Mouse (Mus musculus) spleen, adult 2 months (tissue): ENCODE measurements around the gene Zswim5. TPM values are rescaled to one million over a fixed set of nuclear protein-coding genes. Genes with fewer than 3 reads are reported as not detected.

Experiments used
- DNase-seq, 2 experiments: peaks; one replicate each; pipeline versions ENCODE4 v3.0.0 to v3.0.0-alpha.2; 2012 to 2021; ENCODE audit warnings: low spot score in 2 of 2, low read depth in 1 of 2
- H3K27ac ChIP-seq: fragments of 200-500 bp; 2 replicates; pipeline ENCODE4 v1.5.1; 2012; ENCODE audit warnings: low read length, inconsistent platforms; ENCODE audit not compliant: insufficient read depth
- H3K27me3 ChIP-seq: fragments of 200-500 bp; 2 replicates; pipeline ENCODE4 v1.6.1; 2012; ENCODE audit warnings: mild to moderate bottlenecking, moderate library complexity, low read length, inconsistent platforms; ENCODE audit not compliant: control insufficient read depth, insufficient read depth
- H3K36me3 ChIP-seq: fragments of 200-500 bp; 2 replicates; pipeline ENCODE4 v1.6.1; 2012; ENCODE audit warnings: mild to moderate bottlenecking, low read length, inconsistent platforms; ENCODE audit not compliant: control insufficient read depth, insufficient read depth
- H3K4me1 ChIP-seq: fragments of 200-500 bp; 2 replicates; pipeline ENCODE4 v1.6.1; 2011; ENCODE audit warnings: inconsistent platforms; ENCODE audit not compliant: control insufficient read depth, insufficient read depth, insufficient read length
- H3K4me3 ChIP-seq: fragments of 200-500 bp; 2 replicates; pipeline ENCODE4 v1.5.1; 2011; ENCODE audit warnings: mild to moderate bottlenecking, inconsistent platforms; ENCODE audit not compliant: insufficient read depth, insufficient read length; ENCODE audit errors: extremely low read depth
- CTCF ChIP-seq: fragments of 200-500 bp; IDR thresholded peaks from 2 replicates; pipeline ENCODE4 v1.5.1; 2011; ENCODE audit warnings: mild to moderate bottlenecking, inconsistent platforms; ENCODE audit not compliant: insufficient read depth, insufficient read length, insufficient replicate concordance; ENCODE audit errors: extremely low read depth
- POLR2A ChIP-seq: fragments of 200-500 bp; IDR thresholded peaks from 2 replicates; pipeline ENCODE4 v1.6.1; 2011; ENCODE audit warnings: low read depth, low read length, inconsistent platforms
- WGBS: fragments of 180-500 bp; shearing (Covaris S2); methylation state at CpG from one replicate; pipeline ENCODE4 v1.1.7; 2018; 5-methylcytosine and 5-hydroxymethylcytosine counted together
- polyA plus RNA-seq: library from polyadenylated mRNA; depleted of rRNA; stranded (reverse); fragments of >200 nt; gene quantifications from 2 replicates; pipeline ENCODE4 v1.2.3, GENCODE M21; 2012; rRNA removed

Zswim5 gene
- polyA plus RNA-seq, 1 experiment = 0.07 TPM

- Histone ChIP-seq H3K27ac (no peak overlapping the region), H3K36me3 (no peaks in the 10 kb centered on the region), H3K4me3 (no peak overlapping the region), H3K4me1 (no peaks in the 10 kb centered on the region), H3K27me3 (no peaks in the 10 kb centered on the region)
- WGBS = 71% methylated on average over 4 of the region's 4 CpGs
- no peak for DNase-seq
- TF ChIP-seq POLR2A (no peak), CTCF (no peak)
These were observed 137.8 kb downstream of the Zswim5 start for GRCm38 (mm10) chr4:117014901-117015415.

- Histone ChIP-seq H3K27me3 (no peaks in the 10 kb centered on the region), H3K36me3 (0 out of 2 replicates have a peak, but pooled peaks cover 1% of the 10 kb centered on the region), H3K4me3 (no peak overlapping the region), H3K4me1 (no peaks in the 10 kb centered on the region), H3K27ac (no peak overlapping the region)
- 81% methylated on average over 2 of the region's 2 CpGs for WGBS
- no peak for DNase-seq
- TF ChIP-seq POLR2A (no peak), CTCF (no peak)
These were observed 140.6 kb downstream of the Zswim5 start for GRCm38 (mm10) chr4:117017738-117018137.

- Histone ChIP-seq H3K36me3 (peaks cover 5% of the 10 kb centered on the region; the same call in 1 of the 2 replicates), H3K27me3 (no peaks in the 10 kb centered on the region), H3K4me3 (no peak overlapping the region), H3K4me1 (no peaks in the 10 kb centered on the region), H3K27ac (no peak overlapping the region)
- WGBS = 94% methylated on average over 7 of the region's 7 CpGs
- no peak for DNase-seq
- no peak for TF ChIP-seq CTCF
- TF ChIP-seq POLR2A = no peak
These were observed 141.2 kb downstream of the Zswim5 start for GRCm38 (mm10) chr4:117018327-117018726.

DNA sequence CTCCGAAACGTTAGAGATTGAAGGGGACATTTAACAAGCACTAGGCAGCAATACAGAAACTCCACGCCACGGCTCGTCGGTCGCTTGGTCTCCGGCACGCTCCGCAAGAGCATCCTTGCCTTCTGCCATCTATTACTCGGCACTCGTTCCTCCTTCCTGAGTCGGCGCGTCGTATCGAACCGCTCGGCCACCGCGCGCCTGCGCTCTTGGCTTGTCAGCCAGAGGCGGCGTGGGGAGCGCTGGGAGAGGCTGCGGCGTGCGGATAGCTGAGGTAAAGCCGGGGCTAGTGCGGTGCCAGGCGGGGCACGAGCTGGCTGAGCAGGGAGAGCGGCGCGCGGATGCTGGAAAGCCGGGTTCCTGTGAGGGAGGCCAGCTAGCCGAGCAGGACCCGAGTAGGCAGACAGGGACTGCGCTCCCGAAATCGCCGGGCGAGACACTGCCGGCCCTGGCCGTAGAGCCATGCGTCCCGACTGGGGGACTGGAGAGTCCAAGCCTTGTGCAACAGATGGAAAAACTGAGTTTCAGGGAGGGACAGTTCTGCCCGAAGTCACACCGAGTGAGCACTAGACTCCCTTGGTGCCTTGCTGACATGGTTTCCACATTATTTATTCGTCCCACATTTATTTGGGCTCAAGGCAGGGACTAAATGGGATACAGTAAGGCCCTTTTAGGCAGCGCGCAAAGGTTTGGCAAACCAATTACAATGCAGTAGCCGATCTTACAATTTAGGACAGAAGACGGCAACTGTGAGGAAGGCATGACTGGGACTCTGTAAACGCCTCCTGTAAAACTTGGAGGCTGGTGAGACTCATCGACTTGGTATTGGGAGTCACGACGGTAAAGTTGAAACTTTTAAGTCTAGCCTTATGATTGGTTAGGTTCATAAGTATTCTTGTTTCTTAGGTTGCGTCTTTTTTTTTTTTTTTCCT lies 142.3 kb downstream of the Zswim5 start, which contains the start of gene Eif2b3:
Gene Eif2b3, plus strand, starts transcription at position 197 of the 929 bp plus-strand sequence.
- peak within 1 kb of the TSS; percentile 96 for H3K4me3 ChIP-seq
- no peak for TF ChIP-seq CTCF
- peak; percentile 69 for TF ChIP-seq POLR2A
- H3K27me3 ChIP-seq = no peaks in the 10 kb centered on the region
- DNase-seq = peak; percentile 72 to 88
- no peak within 1 kb of the TSS for H3K27ac ChIP-seq
- H3K36me3 ChIP-seq = peaks cover 8% of the 10 kb centered on the region
- under 1% methylated on average over 61 of the region's 61 CpGs for WGBS
- no peaks in the 10 kb centered on the region for H3K4me1 ChIP-seq

GRCm38 (mm10) chr4:117023469-117023868 lies 146.3 kb downstream of the Zswim5 start:
- Histone ChIP-seq H3K4me1 (no peaks in the 10 kb centered on the region), H3K27me3 (no peaks in the 10 kb centered on the region), H3K27ac (no peak overlapping the region), H3K4me3 (no peak overlapping the region), H3K36me3 (peaks cover 11% of the 10 kb centered on the region)
- WGBS = 91% methylated on average over 4 of the region's 4 CpGs
- no peak for DNase-seq
- TF ChIP-seq CTCF (no peak), POLR2A (no peak)

- TF ChIP-seq CTCF = no peak
- no peak for TF ChIP-seq POLR2A
- Histone ChIP-seq H3K27me3 (no peaks in the 10 kb centered on the region), H3K4me1 (no peaks in the 10 kb centered on the region), H3K36me3 (peaks cover 6% of the 10 kb centered on the region), H3K27ac (no peak overlapping the region), H3K4me3 (no peak overlapping the region)
- 93% methylated on average over 1 of the region's 1 CpGs for WGBS
- DNase-seq = no peak
These were observed 153.9 kb downstream of the Zswim5 start for GRCm38 (mm10) chr4:117031105-117031504.

Other genes with a start within 250 kb of the Zswim5 start
- gene Nasp, start 249.4 kb upstream of the Zswim5 start, polyA plus RNA-seq = 2.0 and 2.6 TPM in 2 replicates
- 246 and 290 TPM in 2 replicates for gene Akr1a1, start 225.7 kb upstream of the Zswim5 start, polyA plus RNA-seq
- 23.9 and 27.8 TPM in 2 replicates for gene Prdx1, start 191.8 kb upstream of the Zswim5 start, polyA plus RNA-seq
- gene Mmachc, start 169.0 kb upstream of the Zswim5 start, polyA plus RNA-seq = 4.0 and 4.4 TPM in 2 replicates
- 15.9 and 20.3 TPM in 2 replicates for gene Ccdc163, start 168.9 kb upstream of the Zswim5 start, polyA plus RNA-seq
- gene Tesk2, start 156.4 kb upstream of the Zswim5 start, polyA plus RNA-seq = 3.1 and 3.6 TPM in 2 replicates
- gene Toe1, start 69.7 kb upstream of the Zswim5 start, polyA plus RNA-seq = 18.7 and 23.3 TPM in 2 replicates
- 10.7 and 13.3 TPM in 2 replicates for gene Mutyh, start 69.7 kb upstream of the Zswim5 start, polyA plus RNA-seq
- 0.22 and 0.27 TPM in 2 replicates for gene Hpdl, start 55.7 kb upstream of the Zswim5 start, polyA plus RNA-seq
- gene Urod, start 117.0 kb downstream of the Zswim5 start, polyA plus RNA-seq = 72.1 and 90.6 TPM in 2 replicates
- gene Hectd3, start 117.9 kb downstream of the Zswim5 start, polyA plus RNA-seq = 58.8 and 66.6 TPM in 2 replicates
- gene Eif2b3, start 142.0 kb downstream of the Zswim5 start, polyA plus RNA-seq = 3.6 TPM in 2 replicates
- gene Ptch2, start 218.7 kb downstream of the Zswim5 start, polyA plus RNA-seq = 0.45 and 0.51 TPM in 2 replicates
- 15.4 and 17.5 TPM in 2 replicates for gene Btbd19, start 248.3 kb downstream of the Zswim5 start, polyA plus RNA-seq
- 1.6 TPM in 2 replicates for gene Tctex1d4, start 249.4 kb downstream of the Zswim5 start, polyA plus RNA-seq